Mouse (Mus musculus): ENCODE measurements at regions not wholly inside any gene's neighbourhood (a gene's known extent, or its start where the extent isn't known, plus 50 kb on each side); places are given as distances from the start of the nearest gene placed in this dataset.

GRCm38 (mm10) chr9:14108798-14109197, 166.1 kb upstream of the Sesn3 start:
- TF ChIP-seq POLR2A (IDR thresholded peaks at IDR 0.05; ENCODE audit: low read depth, low read length) = no peak
- TF ChIP-seq CTCF (IDR thresholded peaks at IDR 0.05; ENCODE audit: extremely low read depth, insufficient read length, insufficient replicate concordance, low read depth, low read length) = no peak

Measured in small intestine, adult 2 months (tissue).